Mouse (Mus musculus): ENCODE data around the gene Fam89b. TPM values are rescaled to one million over a fixed set of nuclear protein-coding genes. Genes with fewer than 3 reads are reported as not detected.

The Fam89b gene
- polyA plus RNA-seq, 2 experiments, result 125 to 169 TPM

- Histone ChIP-seq H3K9ac (ENCODE audit: low read depth, low read length, severe bottlenecking) (no peak overlapping the region), H3K27me3 (ENCODE audit: control insufficient read depth, insufficient read depth, low read length) (peaks cover 3% of the 10 kb centered on the region; the same call in 1 of the 2 replicates), H3K27ac (replicated peaks; ENCODE audit: low read depth, low read length) (no peak overlapping the region), H3K4me1 (ENCODE audit: control insufficient read depth, insufficient read depth, low read length) (peaks cover 9% of the 10 kb centered on the region), H3K4me2 (replicated peaks; ENCODE audit: low read depth, low read length, severe bottlenecking) (no peak overlapping the region), H3K4me3 (replicated peaks; ENCODE audit: low read length) (no peak overlapping the region), H3K36me3 (ENCODE audit: control insufficient read depth, insufficient read depth, low read length) (peaks cover 77% of the 10 kb centered on the region), H3K9me3 (ENCODE audit: control insufficient read depth, low read length) (no peaks in the 10 kb centered on the region)
- WGBS, result 84% methylated on average over 4 of the region's 4 CpGs
- no peak for TF ChIP-seq POLR2A (IDR thresholded peaks at IDR 0.05; ENCODE audit: borderline replicate concordance, extremely low read depth, insufficient read depth, insufficient read length)
- no peak for DNase-seq (ENCODE audit: low spot score)
- ATAC-seq (ENCODE audit: low FRiP score, low read depth), result no peak
Observed at GRCm38 (mm10) chr19:5767271-5767670, 37.8 kb upstream of the Fam89b start.

GRCm38 (mm10) chr19:5763163-5763562 lies 33.7 kb upstream of the Fam89b start:
- no peaks in the 10 kb centered on the region for H3K9me3 ChIP-seq (ENCODE audit: control insufficient read depth, low read length)
- H3K27ac ChIP-seq (replicated peaks; ENCODE audit: low read depth, low read length), result no peak overlapping the region
- no peak overlapping the region for H3K4me3 ChIP-seq (replicated peaks; ENCODE audit: low read length)
- no peaks in the 10 kb centered on the region for H3K27me3 ChIP-seq (ENCODE audit: control insufficient read depth, insufficient read depth, low read length)
- no peak overlapping the region for H3K9ac ChIP-seq (ENCODE audit: low read depth, low read length, severe bottlenecking)
- ATAC-seq (ENCODE audit: low FRiP score, low read depth), result no peak
- H3K36me3 ChIP-seq (ENCODE audit: control insufficient read depth, insufficient read depth, low read length), result peaks cover 99% of the 10 kb centered on the region
- DNase-seq (ENCODE audit: low spot score), result no peak
- no peak for TF ChIP-seq POLR2A (IDR thresholded peaks at IDR 0.05; ENCODE audit: borderline replicate concordance, extremely low read depth, insufficient read depth, insufficient read length)
- no peak overlapping the region for H3K4me2 ChIP-seq (replicated peaks; ENCODE audit: low read depth, low read length, severe bottlenecking)
- no peaks in the 10 kb centered on the region for H3K4me1 ChIP-seq (ENCODE audit: control insufficient read depth, insufficient read depth, low read length)
- WGBS, result 92% methylated on average over 6 of the region's 6 CpGs

- no peak overlapping the region for H3K4me2 ChIP-seq (replicated peaks; ENCODE audit: low read depth, low read length, severe bottlenecking)
- H3K27ac ChIP-seq (replicated peaks; ENCODE audit: low read depth, low read length), result no peak overlapping the region
- peaks cover 6% of the 10 kb centered on the region; the same call in 1 of the 2 replicates for H3K4me1 ChIP-seq (ENCODE audit: control insufficient read depth, insufficient read depth, low read length)
- 90% methylated on average over 14 of the region's 14 CpGs for WGBS
- H3K36me3 ChIP-seq (ENCODE audit: control insufficient read depth, insufficient read depth, low read length), result peaks cover 89% of the 10 kb centered on the region
- ATAC-seq (ENCODE audit: low FRiP score, low read depth), result no peak
- no peak overlapping the region for H3K9ac ChIP-seq (ENCODE audit: low read depth, low read length, severe bottlenecking)
- H3K4me3 ChIP-seq (replicated peaks; ENCODE audit: low read length), result no peak overlapping the region
- no peak for DNase-seq (ENCODE audit: low spot score)
- H3K27me3 ChIP-seq (ENCODE audit: control insufficient read depth, insufficient read depth, low read length), result peaks cover 21% of the 10 kb centered on the region; the same call in 1 of the 2 replicates
- H3K9me3 ChIP-seq (ENCODE audit: control insufficient read depth, low read length), result no peaks in the 10 kb centered on the region
- no peak for TF ChIP-seq POLR2A (IDR thresholded peaks at IDR 0.05; ENCODE audit: borderline replicate concordance, extremely low read depth, insufficient read depth, insufficient read length)
Observed at GRCm38 (mm10) chr19:5758878-5759403, 29.5 kb upstream of the Fam89b start.

GRCm38 (mm10) chr19:5756991-5757636 lies 27.7 kb upstream of the Fam89b start:
- ATAC-seq (ENCODE audit: low FRiP score, low read depth) (0 out of 2 replicates have a peak, but pooled peaks have one; percentile 21), DNase-seq (ENCODE audit: low spot score) (no peak)
- no peak for TF ChIP-seq POLR2A (IDR thresholded peaks at IDR 0.05; ENCODE audit: borderline replicate concordance, extremely low read depth, insufficient read depth, insufficient read length)
- peaks cover 82% of the 10 kb centered on the region for H3K36me3 ChIP-seq (ENCODE audit: control insufficient read depth, insufficient read depth, low read length)
- 0 out of 2 replicates have a peak overlapping the region, but pooled peaks have one; percentile 13 for H3K4me3 ChIP-seq (replicated peaks; ENCODE audit: low read length)
- peaks cover 21% of the 10 kb centered on the region; the same call in 1 of the 2 replicates for H3K27me3 ChIP-seq (ENCODE audit: control insufficient read depth, insufficient read depth, low read length)
- peak overlapping the region; percentile 17; the same call in 1 of the 2 replicates for H3K4me2 ChIP-seq (replicated peaks; ENCODE audit: low read depth, low read length, severe bottlenecking)
- H3K9ac ChIP-seq (ENCODE audit: low read depth, low read length, severe bottlenecking), result peak overlapping the region; percentile 31; the same call in 1 of the 2 replicates
- no peaks in the 10 kb centered on the region for H3K9me3 ChIP-seq (ENCODE audit: control insufficient read depth, low read length)
- peaks cover 6% of the 10 kb centered on the region; the same call in 1 of the 2 replicates for H3K4me1 ChIP-seq (ENCODE audit: control insufficient read depth, insufficient read depth, low read length)
- 21% methylated on average over 29 of the region's 36 CpGs for WGBS
- H3K27ac ChIP-seq (replicated peaks; ENCODE audit: low read depth, low read length), result no peak overlapping the region

- Histone ChIP-seq H3K9me3 (ENCODE audit: control insufficient read depth, low read length) (no peaks in the 10 kb centered on the region), H3K27me3 (ENCODE audit: control insufficient read depth, insufficient read depth, low read length) (peaks cover 26% of the 10 kb centered on the region; the same call in 1 of the 2 replicates), H3K4me1 (ENCODE audit: control insufficient read depth, insufficient read depth, low read length) (peaks cover 6% of the 10 kb centered on the region; the same call in 1 of the 2 replicates), H3K9ac (ENCODE audit: low read depth, low read length, severe bottlenecking) (peak overlapping the region; percentile 31; the same call in 1 of the 2 replicates), H3K4me2 (replicated peaks; ENCODE audit: low read depth, low read length, severe bottlenecking) (peak overlapping the region; percentile 17; the same call in 1 of the 2 replicates), H3K36me3 (ENCODE audit: control insufficient read depth, insufficient read depth, low read length) (peaks cover 78% of the 10 kb centered on the region), H3K27ac (replicated peaks; ENCODE audit: low read depth, low read length) (no peak overlapping the region), H3K4me3 (replicated peaks; ENCODE audit: low read length) (0 out of 2 replicates have a peak overlapping the region, but pooled peaks have one; percentile 13)
- TF ChIP-seq POLR2A (IDR thresholded peaks at IDR 0.05; ENCODE audit: borderline replicate concordance, extremely low read depth, insufficient read depth, insufficient read length), result no peak
- peak; percentile 28; the same call in 1 of the 2 replicates for ATAC-seq (ENCODE audit: low FRiP score, low read depth)
- 15% methylated on average over 27 of the region's 29 CpGs for WGBS
- DNase-seq (ENCODE audit: low spot score), result no peak
Observed at GRCm38 (mm10) chr19:5756321-5756985, 27.0 kb upstream of the Fam89b start.
